Mouse (Mus musculus) left cerebral cortex, adult 9 months (tissue): ENCODE data around the gene Il4i1.

ENCODE experiments used
- DNase-seq, 2 experiments: peaks; one replicate each; pipeline ENCODE4 v3.0.0; 2022; ENCODE audit warnings: low spot score in 2 of 2

The Il4i1 gene

GRCm38 (mm10) chr7:44863982-44864494 is 47.9 kb downstream of the Il4i1 start:
- DNase-seq, result no peak

GRCm38 (mm10) chr7:44864595-44865542 is 48.7 kb downstream of the Il4i1 start:
- peak in 1 of 2 experiments; percentile 11 for DNase-seq

GRCm38 (mm10) chr7:44866276-44867009 is 50.3 kb downstream of the Il4i1 start:
- DNase-seq, result no peak

GRCm38 (mm10) chr7:44867010-44867702 is 51.0 kb downstream of the Il4i1 start:
- DNase-seq, result peak in 1 of 2 experiments; percentile 3

- DNase-seq, result peak in 1 of 2 experiments; percentile 7
Measured at GRCm38 (mm10) chr7:44867802-44868201, 51.6 kb downstream of the Il4i1 start.

- DNase-seq, result peak in 1 of 2 experiments; percentile 5
Measured at GRCm38 (mm10) chr7:44868465-44868864, 52.3 kb downstream of the Il4i1 start.

- DNase-seq, result peak in 1 of 2 experiments; percentile 43
Measured at GRCm38 (mm10) chr7:44868919-44869696, 52.9 kb downstream of the Il4i1 start.

GRCm38 (mm10) chr7:44869697-44870528 is 53.7 kb downstream of the Il4i1 start, which contains the start of gene Ptov1:
Gene Ptov1 (minus strand): TSS chr7:44869788.
- DNase-seq, result peak; percentile 97 to 98

- DNase-seq, result no peak
Measured at GRCm38 (mm10) chr7:44870614-44871013, 54.4 kb downstream of the Il4i1 start.

- DNase-seq, result no peak
Measured at GRCm38 (mm10) chr7:44871181-44871580, 55.0 kb downstream of the Il4i1 start.

GRCm38 (mm10) chr7:44871774-44872173 is 55.6 kb downstream of the Il4i1 start:
- peak in 1 of 2 experiments; percentile 1 for DNase-seq

- peak in 1 of 2 experiments; percentile 5 for DNase-seq
Measured at GRCm38 (mm10) chr7:44877833-44878232, 61.6 kb downstream of the Il4i1 start.

- DNase-seq, result no peak
Measured at GRCm38 (mm10) chr7:44883036-44883435, 66.8 kb downstream of the Il4i1 start.

- no peak for DNase-seq
Measured at GRCm38 (mm10) chr7:44884637-44885036, 68.5 kb downstream of the Il4i1 start.

GRCm38 (mm10) chr7:44886964-44887363 is 70.8 kb downstream of the Il4i1 start:
- peak in 1 of 2 experiments; percentile 3 for DNase-seq

- DNase-seq, result peak in 1 of 2 experiments; percentile 2
Measured at GRCm38 (mm10) chr7:44888256-44889105, 72.3 kb downstream of the Il4i1 start.

GRCm38 (mm10) chr7:44890180-44890579 is 74.0 kb downstream of the Il4i1 start:
- no peak for DNase-seq
